Mouse (Mus musculus) brain, embryonic 14.5 days (tissue): Measurements from ENCODE around the gene Lrig1.

ENCODE experiments used
- CTCF ChIP-seq: fragments of 200-500 bp; IDR thresholded peaks from 2 replicates; pipeline ENCODE4 v1.5.1; 2012; ENCODE audit warnings: inconsistent platforms, mild to moderate bottlenecking, moderate library complexity, borderline replicate concordance; ENCODE audit not compliant: insufficient read depth, insufficient read length; ENCODE audit errors: extremely low read depth
- POLR2A ChIP-seq: fragments of 200-500 bp; IDR thresholded peaks from 2 replicates; pipeline ENCODE4 v1.6.1; 2012; ENCODE audit warnings: mild to moderate bottlenecking, inconsistent platforms, borderline replicate concordance; ENCODE audit not compliant: poor library complexity, insufficient read depth, insufficient read length, severe bottlenecking; ENCODE audit errors: extremely low read depth

DNA sequence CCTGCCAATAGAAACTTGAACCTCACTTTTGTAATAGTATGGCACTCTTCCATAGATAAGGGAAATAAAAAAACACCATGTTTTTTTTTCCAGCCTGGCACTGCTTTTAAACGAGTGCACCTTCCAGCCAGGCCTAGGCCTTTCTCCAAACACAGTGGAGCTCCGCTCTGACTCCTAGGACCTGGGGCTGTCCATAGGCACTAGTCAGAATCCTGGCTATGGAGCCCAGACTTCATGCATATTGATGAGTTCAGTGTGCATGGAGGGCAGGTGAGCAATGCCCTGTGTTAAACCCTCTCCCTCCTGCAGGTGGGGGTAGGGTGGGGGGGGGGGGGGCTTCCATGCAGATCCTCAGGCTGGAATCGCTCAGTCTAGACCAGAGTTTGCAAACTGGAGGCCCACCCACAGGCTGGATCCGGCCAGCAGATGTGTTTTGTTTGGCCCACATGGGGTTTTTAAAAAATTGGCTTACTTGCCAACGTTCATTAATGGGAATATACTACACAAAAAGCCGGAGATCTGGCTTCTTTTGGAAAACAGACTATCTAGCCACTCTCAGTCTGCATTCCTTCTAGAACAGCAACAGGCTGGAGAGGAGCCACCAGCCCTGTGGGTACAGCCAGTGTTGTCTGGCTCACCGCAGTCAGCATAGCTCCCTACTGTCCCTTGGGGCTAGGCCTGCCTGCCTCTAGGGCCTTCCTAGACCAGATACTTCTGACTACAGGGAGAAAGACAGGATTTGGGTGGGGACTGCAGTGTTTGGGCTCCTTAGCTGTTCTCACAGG, 17.9 kb upstream of the Lrig1 start:
- TF ChIP-seq CTCF (no peak), POLR2A (no peak)
